Mouse (Mus musculus) ES-E14 (cell line): ENCODE data around the gene Krt81. TPM values are rescaled to one million over a fixed set of nuclear protein-coding genes. Genes with fewer than 3 reads are reported as not detected.

Experiments used
- DNase-seq: peaks from one replicate; pipeline ENCODE4 v3.0.0-alpha.2; 2013; ENCODE audit warnings: low read depth, low spot score
- H3K27ac ChIP-seq: 2 replicates; pipeline ENCODE4 v1.5.1; 2012; ENCODE audit warnings: low read depth, mild to moderate bottlenecking, low read length, moderate library complexity, mixed read lengths; ENCODE audit not compliant: poor library complexity, insufficient read depth, severe bottlenecking
- H3K36me3 ChIP-seq: 2 replicates; pipeline ENCODE4 v1.6.1; 2012; ENCODE audit warnings: mild to moderate bottlenecking, low read length, moderate library complexity, mixed read lengths; ENCODE audit not compliant: control insufficient read depth, poor library complexity, insufficient read depth, severe bottlenecking
- H3K4me1 ChIP-seq, 2 experiments: fragments of 150-350 bp in 1 of 2; sonication (generic) in 1 of 2; 2 replicates each; pipeline ENCODE4 v1.6.1; 2012; ENCODE audit warnings: low read length in 2 of 2, mild to moderate bottlenecking in 1 of 2, mixed read lengths in 1 of 2; ENCODE audit not compliant: control insufficient read depth in 2 of 2, insufficient read depth in 2 of 2, poor library complexity in 1 of 2
- H3K4me3 ChIP-seq, 2 experiments: fragments of 150-350 bp in 1 of 2; sonication (generic) in 1 of 2; 2 replicates each; pipeline ENCODE4 v1.5.1; 2012; ENCODE audit warnings: low read length in 2 of 2, low read depth in 1 of 2, mild to moderate bottlenecking in 1 of 2, mixed read lengths in 1 of 2; ENCODE audit not compliant: insufficient read depth in 1 of 2, poor library complexity in 1 of 2, severe bottlenecking in 1 of 2
- H3K9ac ChIP-seq: 2 replicates; pipeline ENCODE4 v1.6.1; 2012; ENCODE audit warnings: low read depth, mild to moderate bottlenecking, low read length, mixed read lengths; ENCODE audit not compliant: poor library complexity, insufficient read depth, severe bottlenecking
- H3K9me3 ChIP-seq: fragments of 150-350 bp; sonication (generic); 2 replicates; pipeline ENCODE4 v1.6.1; 2012; ENCODE audit warnings: low read depth, mild to moderate bottlenecking, low read length; ENCODE audit not compliant: control insufficient read depth, insufficient read depth
- CHD2 ChIP-seq: IDR thresholded peaks from 2 replicates; pipeline ENCODE4 v1.6.1; 2014; ENCODE audit warnings: mild to moderate bottlenecking, low read depth, low read length, inconsistent platforms
- HCFC1 ChIP-seq: IDR thresholded peaks from 2 replicates; pipeline ENCODE4 v1.6.1; 2012; ENCODE audit warnings: low read length, inconsistent platforms, borderline replicate concordance; ENCODE audit not compliant: insufficient read depth
- MAFK ChIP-seq: IDR thresholded peaks from 2 replicates; pipeline ENCODE4 v1.6.1; 2014; ENCODE audit warnings: mild to moderate bottlenecking, low read depth, low read length, inconsistent platforms; ENCODE audit not compliant: insufficient read depth
- ZC3H11A ChIP-seq: IDR thresholded peaks from 2 replicates; pipeline ENCODE4 v1.6.1; 2012; ENCODE audit warnings: low read depth, mild to moderate bottlenecking, inconsistent platforms, low read length, borderline replicate concordance
- ZNF384 ChIP-seq: IDR thresholded peaks from 2 replicates; pipeline ENCODE4 v1.6.1; 2012; ENCODE audit warnings: low read depth, low read length, inconsistent platforms
- in situ Hi-C, 2 experiments: fragments of 600-800 bp; cut with MboI; formaldehyde crosslinking; loops; one replicate each; pipeline ENCODE4 v1.15.1; 2025; ENCODE audit warnings: low sequenced_read_pairs in 2 of 2, inconsistent platforms in 1 of 2; ENCODE audit not compliant: unreplicated experiment in 2 of 2
- total RNA-seq: library from RNA; depleted of rRNA; stranded (reverse); fragments of 300-350 nt; gene quantifications from 2 replicates; pipeline ENCODE4 v1.2.3, GENCODE M21; 2012

Krt81 gene
- total RNA-seq, 1 experiment: not detected

DNA sequence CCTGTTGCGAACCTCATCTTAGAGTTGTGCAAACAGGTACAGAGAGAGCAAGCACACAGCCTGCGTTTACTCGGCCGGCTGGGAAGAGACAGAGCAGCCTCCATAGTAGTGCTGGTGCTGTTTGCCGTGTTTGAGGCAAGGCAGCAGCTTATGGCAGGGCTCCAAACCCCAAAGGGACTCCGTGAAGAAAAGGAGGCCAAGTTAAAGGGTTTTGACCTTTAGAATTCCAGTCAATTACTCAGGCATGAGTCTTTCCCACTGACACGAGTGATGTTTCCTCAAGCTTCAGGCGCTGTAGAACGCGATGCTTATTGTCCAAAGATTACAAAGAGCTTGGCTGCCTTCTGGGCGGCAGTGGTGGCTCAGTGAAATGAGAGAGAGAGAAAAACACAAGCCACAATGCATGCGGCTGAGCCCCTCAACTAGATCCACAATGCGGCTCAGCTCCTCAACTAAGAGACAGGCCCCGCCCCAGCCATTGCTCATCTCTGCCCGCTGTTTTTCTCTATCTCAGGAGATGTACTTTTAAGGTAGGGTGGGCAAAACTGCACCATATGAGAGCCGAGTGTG is 5.1 kb downstream of the Krt81 start:
- no peak for DNase-seq
- H3K27ac ChIP-seq: no peak overlapping the region

DNA sequence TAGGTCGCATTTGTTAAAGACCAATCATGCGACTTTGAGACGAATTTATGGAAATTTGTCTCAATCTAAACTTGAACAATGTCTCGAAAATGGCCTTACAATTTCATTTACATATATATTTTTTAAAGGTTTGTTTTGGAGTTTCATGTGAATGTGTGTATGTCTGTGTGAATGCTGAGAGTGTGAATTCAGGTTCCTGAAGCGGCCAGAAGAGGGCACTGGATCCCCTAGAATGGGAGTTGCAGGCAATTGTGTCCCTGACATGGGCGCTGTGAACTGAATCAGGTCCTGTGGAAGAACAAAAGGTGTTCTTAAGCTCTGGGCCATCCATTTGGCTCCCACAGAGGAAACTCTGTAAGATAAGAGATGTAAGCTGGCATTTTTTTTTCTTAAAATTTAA is 7.7 kb downstream of the Krt81 start:
- Histone ChIP-seq H3K27ac (no peak overlapping the region), H3K9me3 (no peaks in the 10 kb centered on the region), H3K4me3 (no peak overlapping the region), H3K36me3 (no peaks in the 10 kb centered on the region), H3K4me1 (no peaks in the 10 kb centered on the region; a peak in 1 of 4 replicates), H3K9ac (no peak overlapping the region)
- no peak for TF ChIP-seq HCFC1
- TF ChIP-seq ZC3H11A: no peak
- TF ChIP-seq CHD2: no peak
- no peak for TF ChIP-seq ZNF384
- TF ChIP-seq MAFK: no peak
- in situ Hi-C loops: no loop called here
- no peak for DNase-seq

More for the DNA sequence above, 5.1 kb downstream of the Krt81 start:
- no peaks in the 10 kb centered on the region for H3K9me3 ChIP-seq
- no peaks in the 10 kb centered on the region for H3K36me3 ChIP-seq
- H3K4me1 ChIP-seq: no peaks in the 10 kb centered on the region; a peak in 1 of 4 replicates
- TF ChIP-seq ZC3H11A (no peak), CHD2 (no peak), HCFC1 (no peak), ZNF384 (no peak), MAFK (no peak)
- in situ Hi-C loops: no loop called here
- no peak overlapping the region for H3K4me3 ChIP-seq
- no peak overlapping the region for H3K9ac ChIP-seq

DNA sequence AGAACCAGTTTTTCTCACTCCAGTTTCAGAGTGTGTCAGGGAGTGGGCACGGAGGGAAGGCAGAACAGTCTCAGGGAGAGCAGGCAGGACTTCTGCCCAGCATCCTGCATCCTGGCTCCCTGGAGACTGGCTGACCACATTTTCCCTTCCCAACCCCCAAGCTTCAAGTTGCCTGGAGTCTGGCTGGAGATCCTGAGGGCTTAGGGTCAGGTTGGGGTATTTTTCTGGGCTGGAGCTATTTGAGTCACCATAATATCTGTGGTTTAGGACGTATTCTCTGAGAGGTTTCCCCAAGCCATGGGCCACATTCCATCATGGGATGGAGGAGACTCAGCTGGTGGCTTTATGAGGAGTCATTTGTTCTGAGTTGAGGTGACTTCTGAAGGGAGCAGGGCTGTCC is 8.3 kb downstream of the Krt81 start:
- in situ Hi-C loops: no loop called here
- H3K36me3 ChIP-seq: no peaks in the 10 kb centered on the region
- H3K4me3 ChIP-seq: no peak overlapping the region
- no peak for DNase-seq
- H3K9me3 ChIP-seq: no peaks in the 10 kb centered on the region
- H3K27ac ChIP-seq: no peak overlapping the region
- H3K9ac ChIP-seq: no peak overlapping the region
- TF ChIP-seq MAFK (no peak), ZC3H11A (no peak), ZNF384 (no peak), HCFC1 (no peak), CHD2 (no peak)
- no peaks in the 10 kb centered on the region; a peak in 1 of 4 replicates for H3K4me1 ChIP-seq

DNA sequence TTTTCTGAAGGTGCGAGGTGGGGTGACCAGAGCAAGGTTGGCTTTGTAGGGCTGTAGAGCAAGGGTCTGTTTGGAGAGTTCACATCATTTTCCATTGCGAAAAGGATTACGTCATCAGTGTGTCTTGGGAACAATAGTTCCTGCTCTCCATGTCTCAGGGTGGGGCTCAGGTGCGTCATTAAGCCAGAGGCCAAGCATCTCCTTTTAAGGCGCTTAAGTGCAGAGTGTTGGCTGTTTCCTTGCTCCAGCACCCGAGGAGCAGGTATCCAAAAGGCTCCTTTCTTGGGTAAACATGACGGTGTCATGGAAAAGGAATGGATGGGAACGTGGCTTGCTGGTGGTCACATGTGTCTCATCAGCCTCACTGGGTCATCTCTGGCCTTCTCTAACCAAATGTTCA is 8.8 kb downstream of the Krt81 start:
- Histone ChIP-seq H3K27ac (no peak overlapping the region), H3K9me3 (no peaks in the 10 kb centered on the region), H3K36me3 (no peaks in the 10 kb centered on the region), H3K4me1 (no peaks in the 10 kb centered on the region; a peak in 1 of 4 replicates), H3K4me3 (no peak overlapping the region), H3K9ac (no peak overlapping the region)
- in situ Hi-C loops: no loop called here
- DNase-seq: no peak
- TF ChIP-seq CHD2 (no peak), ZNF384 (no peak), HCFC1 (no peak), ZC3H11A (no peak), MAFK (no peak)
